Mouse (Mus musculus) effector memory CD4-positive, alpha-beta T cell, adult 7 months (primary cell): ENCODE data around the gene Gpsm1. TPM values are rescaled to one million over a fixed set of nuclear protein-coding genes. Genes with fewer than 3 reads are reported as not detected.

Source experiments
- polyA plus RNA-seq: library from polyadenylated mRNA; unstranded; fragments of 100-300 nt; shearing (Covaris generic); gene quantifications from one replicate; pipeline ENCODE4 v1.2.1, GENCODE M21; 2017

Gene Gpsm1
- 20.0 TPM for polyA plus RNA-seq

GRCm38 (mm10) chr2:26315072-26315924 is at the start of gene Gpsm1:
TSS of gene Gpsm1 (plus strand) at chr2:26315515.

GRCm38 (mm10) chr2:26294457-26294856 is 20.9 kb upstream of the Gpsm1 start, which contains the start of gene Ccdc187:
TSS of gene Ccdc187 (minus strand) at chr2:26294557.

GRCm38 (mm10) chr2:26351358-26352290 is 36.3 kb downstream of the Gpsm1 start, which contains the start of gene Dnlz:
TSS of gene Dnlz (minus strand) at chr2:26352110.

GRCm38 (mm10) chr2:26360772-26361171 is 45.5 kb downstream of the Gpsm1 start, which contains the start of gene Card9:
TSS of gene Card9 (minus strand) at chr2:26360918.

GRCm38 (mm10) chr2:26380131-26380771 is 64.9 kb downstream of the Gpsm1 start, which contains the start of gene Snapc4:
TSS of gene Snapc4 (minus strand) at chr2:26380653.

GRCm38 (mm10) chr2:26389154-26389690 is 73.9 kb downstream of the Gpsm1 start, which contains the start of the genes Entr1 and Pmpca:
TSS of gene Entr1 (minus strand) at chr2:26389316.
TSS of gene Pmpca (plus strand) at chr2:26389339.

Other genes with a start within 250 kb of the Gpsm1 start
- gene Nacc2, start 192.3 kb upstream of the Gpsm1 start, polyA plus RNA-seq, result 2.2 TPM
- not detected for gene Lhx3, start 107.2 kb upstream of the Gpsm1 start, polyA plus RNA-seq
- 6.6 TPM for gene Qsox2, start 78.0 kb upstream of the Gpsm1 start, polyA plus RNA-seq
- 0.13 TPM for gene Ccdc187, start 21.0 kb upstream of the Gpsm1 start, polyA plus RNA-seq
- 11.0 TPM for gene Dnlz, start 36.6 kb downstream of the Gpsm1 start, polyA plus RNA-seq
- not detected for gene Card9, start 45.4 kb downstream of the Gpsm1 start, polyA plus RNA-seq
- 44.1 TPM for gene Snapc4, start 65.1 kb downstream of the Gpsm1 start, polyA plus RNA-seq
- gene Entr1, start 73.8 kb downstream of the Gpsm1 start, polyA plus RNA-seq, result 145 TPM
- gene Pmpca, start 73.8 kb downstream of the Gpsm1 start, polyA plus RNA-seq, result 70.4 TPM
- gene Inpp5e, start 93.7 kb downstream of the Gpsm1 start, polyA plus RNA-seq, result 28.9 TPM
- 39.8 TPM for gene Sec16a, start 129.7 kb downstream of the Gpsm1 start, polyA plus RNA-seq
- 33.7 TPM for gene Notch1, start 201.1 kb downstream of the Gpsm1 start, polyA plus RNA-seq